ENCODE assay signal across 9 mouse cellular contexts in the genomic region with DNA sequence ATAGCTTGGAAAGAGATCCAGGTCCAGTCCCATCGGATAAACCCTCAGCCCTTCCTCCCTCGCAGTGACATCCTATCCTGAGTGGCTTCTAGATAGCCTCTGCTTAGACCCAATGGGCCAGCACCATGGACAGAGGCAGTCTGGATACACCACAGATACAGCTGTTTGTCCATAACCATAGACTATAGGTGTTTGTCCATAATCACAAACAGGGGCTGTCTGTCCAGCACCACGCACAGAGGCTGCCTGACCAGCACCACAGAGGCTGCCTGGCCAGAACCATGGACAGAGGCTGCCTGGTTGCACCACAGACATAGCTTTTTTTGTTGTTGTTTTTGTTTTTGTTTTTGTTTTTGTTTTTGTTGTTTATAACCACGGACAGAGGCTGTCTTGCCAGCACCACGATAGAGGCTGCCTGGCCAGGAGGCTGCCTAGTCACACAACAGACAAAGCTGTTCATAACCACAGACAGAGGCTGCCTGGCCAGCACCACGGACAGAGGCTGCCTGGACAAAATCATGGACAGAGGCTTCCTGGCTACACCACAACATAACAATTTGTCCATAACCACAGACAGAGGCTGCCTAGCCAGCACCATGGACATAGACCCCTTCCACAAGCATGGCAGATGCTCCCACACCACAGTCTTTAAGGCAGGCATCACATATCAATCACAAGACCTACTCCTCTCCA.
DNase-seq lines count a peak whose midpoint lies in the region; ATAC-seq and TF ChIP-seq lines count a peak whose summit lies in the region.
"Had no signal": no experiment of that assay in that cellular context is flagged by ENCODE, and none has a peak within 500 bp of the region (broad histone marks: within the 10 kb centered on the region; RNA-seq: fewer than 3 reads in every experiment).

No protein-coding gene starts in this region.

- H3K9me3 ChIP-seq in forebrain, embryonic 11.5 days (ENCODE audit: control insufficient read depth, low read length) = no peaks in the 10 kb centered on the region
- no peaks in the 10 kb centered on the region for H3K9me3 ChIP-seq in forebrain, embryonic 10.5 days
- H3K9me3 ChIP-seq in kidney, embryonic 16.5 days (ENCODE audit: low read length) = no peaks in the 10 kb centered on the region
- no peaks in the 10 kb centered on the region for H3K9me3 ChIP-seq in stomach, postnatal 0 days (ENCODE audit: control insufficient read depth, low read length)

- intact Hi-C loops in left cerebral cortex, postnatal 14 days (cut with DNase I) = no loop called here

- WGBS in forebrain, embryonic 11.5 days = 65% methylated on average over 6 of the region's 6 CpGs
- WGBS in forebrain, embryonic 10.5 days = 64% methylated on average over 6 of the region's 6 CpGs
- WGBS in kidney, embryonic 16.5 days = 48% methylated on average over 6 of the region's 6 CpGs
- 38% methylated on average over 6 of the region's 6 CpGs for WGBS in stomach, postnatal 0 days

- TF ChIP-seq EP300 in stomach, postnatal 0 days (optimal IDR thresholded peaks at IDR 0.05) = no peak

- no peak for TF ChIP-seq CTCF in stomach, postnatal 0 days (IDR thresholded peaks at IDR 0.05; ENCODE audit: low read depth)

- no peak for ATAC-seq in forebrain, embryonic 11.5 days (replicated peaks; ENCODE audit: low FRiP score)
- peak; percentile 39; the same call in 1 of the 2 replicates for ATAC-seq in kidney, embryonic 16.5 days (ENCODE audit: low FRiP score, low TSS enrichment)
- ATAC-seq in stomach, postnatal 0 days (ENCODE audit: low FRiP score, low TSS enrichment) = no peak

- H3K4me1 ChIP-seq in forebrain, embryonic 11.5 days (replicated peaks; ENCODE audit: control insufficient read depth, insufficient read depth, low read length) = 0 out of 2 replicates have a peak, but pooled peaks cover 1% of the 10 kb centered on the region
- H3K4me1 ChIP-seq in forebrain, embryonic 10.5 days = peaks cover 11% of the 10 kb centered on the region
- no peaks in the 10 kb centered on the region for H3K4me1 ChIP-seq in kidney, embryonic 16.5 days (ENCODE audit: insufficient read depth, low read length)
- H3K4me1 ChIP-seq in stomach, postnatal 0 days (replicated peaks; ENCODE audit: control insufficient read depth, insufficient read depth) = no peaks in the 10 kb centered on the region

- H3K27me3 ChIP-seq in forebrain, embryonic 11.5 days (ENCODE audit: control insufficient read depth, insufficient read depth, low read length) = no peaks in the 10 kb centered on the region
- H3K27me3 ChIP-seq in forebrain, embryonic 10.5 days (ENCODE audit: poor library complexity, severe bottlenecking) = peaks cover 11% of the 10 kb centered on the region; the same call in 1 of the 2 replicates
- H3K27me3 ChIP-seq in kidney, embryonic 16.5 days (ENCODE audit: insufficient read depth, low read length) = no peaks in the 10 kb centered on the region
- H3K27me3 ChIP-seq in stomach, postnatal 0 days (ENCODE audit: control insufficient read depth, insufficient read depth, low read length) = no peaks in the 10 kb centered on the region

- no peak overlapping the region for H3K27ac ChIP-seq in forebrain, embryonic 11.5 days (ENCODE audit: low read depth, low read length)
- no peak overlapping the region for H3K27ac ChIP-seq in forebrain, embryonic 10.5 days
- H3K27ac ChIP-seq in kidney, embryonic 16.5 days (ENCODE audit: low read length) = no peak overlapping the region
- no peak overlapping the region for H3K27ac ChIP-seq in stomach, postnatal 0 days (replicated peaks)

- H3K9ac ChIP-seq in forebrain, embryonic 11.5 days (ENCODE audit: low read length) = no peak overlapping the region
- H3K9ac ChIP-seq in kidney, embryonic 16.5 days (replicated peaks; ENCODE audit: low read length) = no peak overlapping the region
- no peak overlapping the region for H3K9ac ChIP-seq in stomach, postnatal 0 days (ENCODE audit: low read length)

- H3K4me3 ChIP-seq in forebrain, embryonic 11.5 days (ENCODE audit: low read depth, low read length) = no peak overlapping the region
- H3K4me3 ChIP-seq in forebrain, embryonic 10.5 days = no peak overlapping the region
- no peak overlapping the region for H3K4me3 ChIP-seq in kidney, embryonic 16.5 days (ENCODE audit: low read length)
- H3K4me3 ChIP-seq in stomach, postnatal 0 days (ENCODE audit: low read depth, low read length) = no peak overlapping the region

- H3K36me3 ChIP-seq in forebrain, embryonic 11.5 days (ENCODE audit: control insufficient read depth, insufficient read depth, low read length) = no peaks in the 10 kb centered on the region
- no peaks in the 10 kb centered on the region for H3K36me3 ChIP-seq in forebrain, embryonic 10.5 days (replicated peaks)
- no peaks in the 10 kb centered on the region for H3K36me3 ChIP-seq in kidney, embryonic 16.5 days (ENCODE audit: insufficient read depth, low read length)
- no peaks in the 10 kb centered on the region for H3K36me3 ChIP-seq in stomach, postnatal 0 days (ENCODE audit: control insufficient read depth, insufficient read depth, low read length)

- DNase-seq in forebrain, embryonic 11.5 days (ENCODE audit: low spot score) = peak; percentile 59
- no peak for DNase-seq in forebrain, embryonic 10.5 days (ENCODE audit: extremely low spot score, low spot score)
- peak; percentile 16 for DNase-seq in ovary, postnatal 10 days (ENCODE audit: low spot score)
- no peak for DNase-seq in ovary, adult 18-20 months (ENCODE audit: low spot score)
- peak; percentile 51 for DNase-seq in stomach, postnatal 0 days (ENCODE audit: low spot score)
- no peak for DNase-seq in left cerebral cortex, postnatal 14 days (ENCODE audit: low spot score in 2 of 2)
- DNase-seq in layer of hippocampus, postnatal 10 days (ENCODE audit: low spot score in 2 of 2) = no peak
- DNase-seq: midbrain, embryonic 14.5 days had no signal

- H3K4me2 ChIP-seq in forebrain, embryonic 11.5 days (ENCODE audit: low read depth, low read length, severe bottlenecking) = no peak overlapping the region
- H3K4me2 ChIP-seq in kidney, embryonic 16.5 days (replicated peaks; ENCODE audit: low read depth, low read length) = no peak overlapping the region
- H3K4me2 ChIP-seq in stomach, postnatal 0 days (replicated peaks; ENCODE audit: low read depth) = no peak overlapping the region

Comparison
In these comparisons a context has a peak if more than half of its experiments do, and no peak if none do; other contexts are left out.
1. DNase-seq: peak in forebrain, embryonic 11.5 days (single experiment), ovary, postnatal 10 days (single experiment) and stomach, postnatal 0 days (single experiment); none in forebrain, embryonic 10.5 days (single experiment), ovary, adult 18-20 months (single experiment), left cerebral cortex, postnatal 14 days (0 of 2) and layer of hippocampus, postnatal 10 days (0 of 2).